Mouse (Mus musculus) midbrain, embryonic 16.5 days (tissue): ENCODE results near the gene Igf2. TPM values are rescaled to one million over a fixed set of nuclear protein-coding genes. Genes with fewer than 3 reads are reported as not detected.

Experiments
- ATAC-seq: fragments of 200-750 bp; cut with Nextera tagmentation; 2 replicates; pipeline ENCODE4 v1.8.0; 2017; ENCODE audit warnings: moderate TSS enrichment
- H3K27ac ChIP-seq: fragments of 300-500 bp; sonication (generic); 2 replicates; pipeline ENCODE4 v1.5.1; 2014; ENCODE audit warnings: mild to moderate bottlenecking, low read length, mixed read lengths
- H3K27me3 ChIP-seq: fragments of 300-500 bp; sonication (generic); 2 replicates; pipeline ENCODE4 v1.6.1; 2014; ENCODE audit warnings: low read depth, low read length, mixed read lengths; ENCODE audit not compliant: control insufficient read depth, insufficient read depth
- H3K36me3 ChIP-seq: fragments of 300-500 bp; sonication (generic); 2 replicates; pipeline ENCODE4 v1.6.1; 2014; ENCODE audit warnings: mild to moderate bottlenecking, low read length, moderate library complexity, mixed read lengths; ENCODE audit not compliant: control insufficient read depth, insufficient read depth
- H3K4me1 ChIP-seq: fragments of 300-500 bp; sonication (generic); 2 replicates; pipeline ENCODE4 v1.6.1; 2014; ENCODE audit warnings: mild to moderate bottlenecking, low read length, mixed read lengths; ENCODE audit not compliant: control insufficient read depth, insufficient read depth
- H3K4me2 ChIP-seq: fragments of 300-500 bp; sonication (generic); 2 replicates; pipeline ENCODE4 v1.6.1; 2014; ENCODE audit warnings: mild to moderate bottlenecking, low read length, mixed read lengths
- H3K4me3 ChIP-seq: fragments of 300-500 bp; sonication (generic); 2 replicates; pipeline ENCODE4 v1.5.1; 2014; ENCODE audit warnings: low read depth, mild to moderate bottlenecking, low read length, moderate library complexity, mixed read lengths
- H3K9ac ChIP-seq: fragments of 300-500 bp; sonication (generic); 2 replicates; pipeline ENCODE4 v1.6.1; 2014; ENCODE audit warnings: low read depth, low read length, mixed read lengths
- H3K9me3 ChIP-seq: fragments of 300-500 bp; sonication (generic); replicated peaks from 2 replicates; pipeline ENCODE4 v1.6.1; 2014; ENCODE audit warnings: mild to moderate bottlenecking, low read length, mixed read lengths; ENCODE audit not compliant: control insufficient read depth, poor library complexity, severe bottlenecking
- WGBS: fragments of 180-500 bp; shearing (Covaris S2); extraction: QIAGEN DNeasy Blood & Tissue Kit; methylation state at CpG from one replicate; pipeline ENCODE4 v1.1.7; 2014; 5-methylcytosine and 5-hydroxymethylcytosine counted together
- microRNA counts: library from miRNA; unstranded; fragments of <30 nt; microRNA quantifications from one replicate; lab custom pipeline; 2016
- microRNA-seq: library from miRNA; unstranded; fragments of <30 nt; microRNA quantifications from one replicate; pipeline ENCODE4, GENCODE M21; 2017
- polyA plus RNA-seq: library from polyadenylated mRNA; unstranded; fragments of >200 nt; fragmentation: Nextera tagmentation; extraction: Ambion mirVana; gene quantifications from 2 replicates; pipeline ENCODE4 v1.2.1, GENCODE M21; 2015

Gene Igf2
- polyA plus RNA-seq, 1 experiment from 2014 or later: 88.2 TPM

DNA sequence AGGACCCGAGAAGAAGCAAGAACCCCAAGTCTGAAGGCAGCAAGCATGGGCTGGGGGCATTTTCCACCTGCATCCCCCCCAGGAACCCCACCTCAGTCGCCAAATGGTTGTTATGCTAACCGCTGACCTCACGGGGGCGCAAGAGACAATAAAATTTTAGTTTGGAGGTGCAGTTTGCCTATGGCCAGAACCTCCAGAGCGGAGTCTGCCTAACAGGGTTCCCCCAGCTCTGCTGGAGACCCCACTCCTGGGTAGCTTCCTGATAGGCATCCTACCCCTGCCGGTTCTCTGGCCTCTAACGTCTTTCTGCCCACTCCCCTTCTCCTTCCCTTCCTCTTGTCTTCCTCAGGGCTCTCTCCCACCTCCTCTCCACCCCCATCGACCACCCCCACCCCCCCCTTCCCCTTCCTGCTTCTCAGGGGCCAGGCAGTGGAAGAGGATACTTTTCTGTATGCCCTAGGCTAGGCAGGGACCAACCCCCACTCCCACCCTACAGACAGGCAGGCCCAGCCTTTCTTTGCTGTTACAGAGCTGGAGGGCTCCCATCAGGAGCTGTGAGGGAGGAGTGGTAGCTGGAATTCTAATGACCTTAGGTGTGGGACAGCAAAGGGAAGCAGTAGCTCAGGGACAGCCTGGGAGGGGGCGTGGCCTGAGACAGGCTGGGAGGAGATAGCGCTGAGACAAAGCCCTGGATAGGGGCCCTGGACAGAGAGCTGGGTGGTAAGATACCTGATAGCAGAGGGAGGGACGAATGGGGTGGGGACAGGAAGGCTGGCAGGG, 55.8 kb downstream of the Igf2 start:
- no peaks in the 10 kb centered on the region for H3K27me3 ChIP-seq
- under 1% methylated on average over 12 of the region's 12 CpGs for WGBS
- no peaks in the 10 kb centered on the region for H3K36me3 ChIP-seq
- H3K27ac ChIP-seq: no peak overlapping the region
- peak overlapping the region; percentile 7; the same call in 1 of the 2 replicates for H3K9ac ChIP-seq
- H3K4me2 ChIP-seq: peak overlapping the region; percentile 31
- no peaks in the 10 kb centered on the region for H3K9me3 ChIP-seq
- peak; percentile 81 for ATAC-seq
- peaks cover 9% of the 10 kb centered on the region for H3K4me1 ChIP-seq
- H3K4me3 ChIP-seq: no peak overlapping the region

DNA sequence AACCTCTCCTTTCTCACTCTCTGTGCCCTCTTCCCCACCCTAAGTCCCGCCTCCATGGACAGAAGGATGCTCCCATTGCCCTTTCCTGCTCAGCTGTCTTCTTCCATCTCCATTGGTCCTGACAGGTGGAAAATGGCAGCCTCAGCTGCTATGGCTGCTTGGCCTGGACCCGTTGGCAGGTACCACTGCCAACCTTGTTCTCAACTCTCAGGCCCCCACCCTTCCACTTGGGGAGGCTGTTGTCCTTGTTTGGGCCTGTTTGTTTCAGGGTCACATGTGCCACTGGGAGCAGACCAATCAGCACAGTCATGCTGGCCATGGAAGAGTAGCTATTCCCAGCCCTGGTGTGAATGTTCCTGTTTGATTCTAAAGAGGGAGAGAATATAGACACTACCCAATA, 65.7 kb downstream of the Igf2 start:
- ATAC-seq: no peak
- WGBS: 85% methylated on average over 2 of the region's 2 CpGs
- no peak overlapping the region for H3K4me2 ChIP-seq
- no peaks in the 10 kb centered on the region for H3K9me3 ChIP-seq
- H3K4me1 ChIP-seq: no peaks in the 10 kb centered on the region
- no peaks in the 10 kb centered on the region for H3K36me3 ChIP-seq
- no peak overlapping the region for H3K4me3 ChIP-seq
- no peaks in the 10 kb centered on the region for H3K27me3 ChIP-seq
- no peak overlapping the region for H3K27ac ChIP-seq
- H3K9ac ChIP-seq: no peak overlapping the region

MicroRNA genes within 50 kb of the gene (microRNA counts, 519-probe panel; counts per million panel counts)
- 1,605 counts per million, percentile 31 among the panel's probes with 10 or more counts for microRNA mmu-miR-483 (lab: Ali Mortazavi, UCI)

Small RNAs within 50 kb of the gene (microRNA-seq; reads per million reads assigned to microRNA genes)
- 95.0 reads per million, percentile 54 among the genes with 10 or more reads in this experiment for gene Mir483

Other genes with a start within 250 kb of the Igf2 start
- not detected in 2 replicates for gene Syt8, start 232.0 kb downstream of the Igf2 start, polyA plus RNA-seq
- 0.51 and 0.78 TPM in 2 replicates for gene Tnni2, start 225.0 kb downstream of the Igf2 start, polyA plus RNA-seq
- gene Lsp1, start 206.0 kb downstream of the Igf2 start, polyA plus RNA-seq: 4.8 and 5.1 TPM in 2 replicates
- 0.91 and 1.6 TPM in 2 replicates for gene Tnnt3, start 168.0 kb downstream of the Igf2 start, polyA plus RNA-seq
- 15.6 and 18.6 TPM in 2 replicates for gene Mrpl23, start 134.1 kb downstream of the Igf2 start, polyA plus RNA-seq
- not detected in 2 replicates for gene Gm49394, start 3.1 kb upstream of the Igf2 start, polyA plus RNA-seq
- gene Ins2, start 76.6 kb upstream of the Igf2 start, polyA plus RNA-seq: 0.53 and 1.4 TPM in 2 replicates